Mouse (Mus musculus) MEL (cell line): ENCODE results near the gene Rabgap1l. TPM values are rescaled to one million over a fixed set of nuclear protein-coding genes. Genes with fewer than 3 reads are reported as not detected.

Source experiments
- DNase-seq: peaks from one replicate; pipeline ENCODE4 v3.0.0; 2011; ENCODE audit warnings: low read depth, low spot score
- H3K27ac ChIP-seq: 2 replicates; pipeline ENCODE4 v1.5.1; 2012; ENCODE audit warnings: low read depth, mild to moderate bottlenecking, control low read depth, low read length, moderate library complexity; ENCODE audit not compliant: control insufficient read depth
- H3K27me3 ChIP-seq, 2 experiments: fragments of 150-350 bp in 1 of 2; sonication (generic) in 1 of 2; 2 replicates each; pipeline ENCODE4 v1.6.1; 2012; ENCODE audit warnings: low read length in 2 of 2, mild to moderate bottlenecking in 2 of 2, improper control_type of control experiment in 1 of 2, moderate library complexity in 1 of 2; ENCODE audit not compliant: insufficient read depth in 2 of 2, control insufficient read depth in 1 of 2
- H3K36me3 ChIP-seq, 2 experiments: 2 replicates each; pipeline ENCODE4 v1.6.1; 2012 to 2014; ENCODE audit warnings: low read length in 2 of 2, improper control_type of control experiment in 1 of 2, inconsistent platforms in 1 of 2, mild to moderate bottlenecking in 1 of 2; ENCODE audit not compliant: insufficient read depth in 2 of 2, control insufficient read depth in 1 of 2
- H3K4me1 ChIP-seq, 2 experiments: fragments of 150-350 bp in 1 of 2; sonication (generic) in 1 of 2; 2 replicates each; pipeline ENCODE4 v1.6.1; 2012; ENCODE audit warnings: low read length in 2 of 2, improper control_type of control experiment in 1 of 2, mild to moderate bottlenecking in 1 of 2; ENCODE audit not compliant: insufficient read depth in 2 of 2, control insufficient read depth in 1 of 2
- H3K4me3 ChIP-seq, 2 experiments: fragments of 150-350 bp in 1 of 2; sonication (generic) in 1 of 2; 2 replicates each; pipeline ENCODE4 v1.5.1; 2012; ENCODE audit warnings: low read depth in 2 of 2, low read length in 2 of 2, mild to moderate bottlenecking in 2 of 2, moderate library complexity in 2 of 2, control low read depth in 1 of 2, improper control_type of control experiment in 1 of 2; ENCODE audit not compliant: control insufficient read depth in 1 of 2, insufficient read depth in 1 of 2
- H3K79me2 ChIP-seq: 2 replicates; pipeline ENCODE4 v1.6.1; 2012; ENCODE audit warnings: mild to moderate bottlenecking, low read length, moderate library complexity; ENCODE audit not compliant: control insufficient read depth, poor library complexity, insufficient read depth
- H3K9ac ChIP-seq: 2 replicates; pipeline ENCODE4 v1.6.1; 2012; ENCODE audit warnings: low read depth, mild to moderate bottlenecking, control low read depth, low read length, moderate library complexity; ENCODE audit not compliant: control insufficient read depth, poor library complexity, severe bottlenecking
- H3K9me3 ChIP-seq: fragments of 150-350 bp; sonication (generic); replicated peaks from 2 replicates; pipeline ENCODE4 v1.6.1; 2012; ENCODE audit warnings: mild to moderate bottlenecking, low read length, improper control_type of control experiment, moderate library complexity; ENCODE audit not compliant: insufficient read depth
- BHLHE40 ChIP-seq: IDR thresholded peaks from 2 replicates; pipeline ENCODE4 v1.6.1; 2012; ENCODE audit warnings: low read depth, mild to moderate bottlenecking, inconsistent platforms, low read length, improper control_type of control experiment, borderline replicate concordance
- CHD1 ChIP-seq: IDR thresholded peaks from 2 replicates; pipeline ENCODE4 v1.6.1; 2012; ENCODE audit warnings: low read depth, mild to moderate bottlenecking, inconsistent platforms, low read length, improper control_type of control experiment
- CHD2 ChIP-seq: IDR thresholded peaks from 2 replicates; pipeline ENCODE4 v1.6.1; 2011; ENCODE audit warnings: low read length, improper control_type of control experiment
- CTCF ChIP-seq, 3 experiments: IDR thresholded peaks in 2 of 3; conservative IDR thresholded peaks in 1 of 3; 2 replicates each; pipeline ENCODE4 v1.5.1; 2011 to 2012; ENCODE audit warnings: low read length in 3 of 3, low read depth in 2 of 3, mild to moderate bottlenecking in 2 of 3, improper control_type of control experiment in 1 of 3, inconsistent platforms in 1 of 3, mixed read lengths in 1 of 3, moderate library complexity in 1 of 3; ENCODE audit not compliant: control insufficient read depth in 1 of 3, insufficient read depth in 1 of 3, poor library complexity in 1 of 3, severe bottlenecking in 1 of 3
- E2F4 ChIP-seq: IDR thresholded peaks from 2 replicates; pipeline ENCODE4 v1.6.1; 2011; ENCODE audit warnings: low read depth, low read length, improper control_type of control experiment, borderline replicate concordance
- ELF1 ChIP-seq: IDR thresholded peaks from 2 replicates; pipeline ENCODE4 v1.6.1; 2014; ENCODE audit warnings: low read depth, mild to moderate bottlenecking, inconsistent platforms, low read length, improper control_type of control experiment, moderate library complexity
- EP300 ChIP-seq, 2 experiments: IDR thresholded peaks; 2 replicates each; pipeline ENCODE4 v1.6.1; 2011; ENCODE audit warnings: improper control_type of control experiment in 2 of 2, low read length in 2 of 2, low read depth in 1 of 2, mild to moderate bottlenecking in 1 of 2
- ETS1 ChIP-seq: IDR thresholded peaks from 2 replicates; pipeline ENCODE4 v1.6.1; 2012; ENCODE audit warnings: low read depth, mild to moderate bottlenecking, inconsistent platforms, low read length, improper control_type of control experiment, moderate library complexity
- GABPA ChIP-seq: IDR thresholded peaks from 2 replicates; pipeline ENCODE4 v1.6.1; 2012; ENCODE audit warnings: low read depth, mild to moderate bottlenecking, inconsistent platforms, low read length, improper control_type of control experiment, moderate library complexity
- GATA1 ChIP-seq: IDR thresholded peaks from 2 replicates; pipeline ENCODE4 v1.6.1; 2011; ENCODE audit warnings: low read depth, low read length, improper control_type of control experiment
- HCFC1 ChIP-seq: IDR thresholded peaks from 2 replicates; pipeline ENCODE4 v1.6.1; 2012; ENCODE audit warnings: low read depth, mild to moderate bottlenecking, inconsistent platforms, low read length, improper control_type of control experiment, moderate library complexity
- KAT2A ChIP-seq: conservative IDR thresholded peaks from 2 replicates; pipeline ENCODE4 v1.6.1; 2012; ENCODE audit warnings: low read depth, low read length, improper control_type of control experiment, inconsistent platforms
- MAFK ChIP-seq: IDR thresholded peaks from 2 replicates; pipeline ENCODE4 v1.6.1; 2011; ENCODE audit warnings: low read depth, mild to moderate bottlenecking, low read length, improper control_type of control experiment, borderline replicate concordance
- MAZ ChIP-seq: IDR thresholded peaks from 2 replicates; pipeline ENCODE4 v1.6.1; 2012; ENCODE audit warnings: low read depth, mild to moderate bottlenecking, inconsistent platforms, low read length, improper control_type of control experiment
- MXI1 ChIP-seq: IDR thresholded peaks from 2 replicates; pipeline ENCODE4 v1.6.1; 2011; ENCODE audit warnings: mild to moderate bottlenecking, low read depth, low read length, improper control_type of control experiment
- NRF1 ChIP-seq: IDR thresholded peaks from 2 replicates; pipeline ENCODE4 v1.6.1; 2014; ENCODE audit warnings: low read depth, mild to moderate bottlenecking, inconsistent platforms, low read length, improper control_type of control experiment, moderate library complexity; ENCODE audit not compliant: poor library complexity, insufficient read depth, severe bottlenecking
- RAD21 ChIP-seq: IDR thresholded peaks from 2 replicates; pipeline ENCODE4 v1.6.1; 2011; ENCODE audit warnings: mild to moderate bottlenecking, low read depth, low read length, improper control_type of control experiment
- RCOR1 ChIP-seq: IDR thresholded peaks from 2 replicates; pipeline ENCODE4 v1.6.1; 2012; ENCODE audit warnings: low read depth, mild to moderate bottlenecking, inconsistent platforms, low read length, improper control_type of control experiment
- SIN3A ChIP-seq: IDR thresholded peaks from 2 replicates; pipeline ENCODE4 v1.6.1; 2012; ENCODE audit warnings: low read length, improper control_type of control experiment, inconsistent platforms
- TBP ChIP-seq: IDR thresholded peaks from 2 replicates; pipeline ENCODE4 v1.8.0; 2011; ENCODE audit warnings: low read depth, low read length, improper control_type of control experiment
- TCF12 ChIP-seq: IDR thresholded peaks from 2 replicates; pipeline ENCODE4 v1.6.1; 2014; ENCODE audit warnings: low read depth, mild to moderate bottlenecking, inconsistent platforms, low read length, improper control_type of control experiment, moderate library complexity
- USF1 ChIP-seq: IDR thresholded peaks from 2 replicates; pipeline ENCODE4 v1.6.1; 2014; ENCODE audit warnings: low read depth, mild to moderate bottlenecking, inconsistent platforms, low read length, improper control_type of control experiment, moderate library complexity
- USF2 ChIP-seq, 2 experiments: IDR thresholded peaks; 2 replicates each; pipeline ENCODE4 v1.6.1; 2011 to 2012; ENCODE audit warnings: improper control_type of control experiment in 2 of 2, low read length in 2 of 2, borderline replicate concordance in 1 of 2, inconsistent platforms in 1 of 2, low read depth in 1 of 2, mild to moderate bottlenecking in 1 of 2; ENCODE audit not compliant: insufficient read depth in 1 of 2
- ZNF384 ChIP-seq: IDR thresholded peaks from 2 replicates; pipeline ENCODE4 v1.6.1; 2012; ENCODE audit warnings: low read depth, mild to moderate bottlenecking, inconsistent platforms, low read length, improper control_type of control experiment
- polyA plus RNA-seq, 2 experiments: library from polyadenylated mRNA; stranded (reverse) in 1 of 2; unstranded in 1 of 2; fragments of >175 nt in 1 of 2; fragments of >200 nt in 1 of 2; gene quantifications; 2 replicates each; pipeline versions ENCODE4 v1.2.1 to v1.2.4; 2012; ENCODE audit warnings: low replicate concordance in 2 of 2, low read depth in 1 of 2; ENCODE audit not compliant: insufficient read length in 2 of 2, insufficient read depth in 1 of 2, missing spikeins in 1 of 2
- total RNA-seq: library from RNA; depleted of rRNA; stranded (reverse); fragments of 300-350 nt; gene quantifications from 2 replicates; pipeline ENCODE4 v1.2.3, GENCODE M21; 2012

Gene Rabgap1l
- total and polyA plus RNA-seq, 3 experiments = 24.1 to 26.2 TPM; not detected in 1

- TF ChIP-seq CTCF (IDR thresholded peaks at IDR 0.05 in 2 of 3, conservative IDR thresholded peaks at IDR 0.05 in 1 of 3; ENCODE audit: control insufficient read depth in 1 of 3, insufficient read depth in 1 of 3, low read depth in 2 of 3, low read length in 3 of 3, poor library complexity in 1 of 3, severe bottlenecking in 1 of 3) (no peak), ELF1 (no peak), RCOR1 (0 out of 2 replicates have a peak, but pooled peaks have one; percentile 33), MAFK (0 out of 2 replicates have a peak, but pooled peaks have one; percentile 32), USF1 (0 out of 2 replicates have a peak, but pooled peaks have one; percentile 12), ZNF384 (no peak), MAZ (peak; percentile 75; the same call in 1 of the 2 replicates), EP300 (IDR thresholded peaks at IDR 0.05; ENCODE audit: low read depth in 1 of 2, low read length in 2 of 2) (peak; percentile 74 to 79), TCF12 (peak; percentile 78), SIN3A (peak; percentile 81), RAD21 (no peak), NRF1 (no peak), GATA1 (peak; percentile 85), MXI1 (0 out of 2 replicates have a peak, but pooled peaks have one; percentile 16), HCFC1 (peak; percentile 39; the same call in 1 of the 2 replicates), ETS1 (peak; percentile 96), GABPA (no peak), BHLHE40 (0 out of 2 replicates have a peak, but pooled peaks have one; percentile 31), E2F4 (no peak)
- no peaks in the 10 kb centered on the region for H3K27me3 ChIP-seq
- peaks cover 0 to 31% of the 10 kb centered on the region in 2 experiments; a peak in 2 of 4 replicates for H3K36me3 ChIP-seq
- 0 out of 2 replicates have a peak overlapping the region, but pooled peaks have one; percentile 8 for H3K9ac ChIP-seq
- DNase-seq = peak; percentile 45
- peak overlapping the region; percentile 33; the same call in 1 of the 2 replicates for H3K27ac ChIP-seq
- H3K4me1 ChIP-seq = peaks cover 18 to 21% of the 10 kb centered on the region in 2 experiments
- no peak overlapping the region for H3K4me3 ChIP-seq
- no peaks in the 10 kb centered on the region for H3K9me3 ChIP-seq
- H3K79me2 ChIP-seq = no peaks in the 10 kb centered on the region
Observed at GRCm38 (mm10) chr1:160325542-160325941, 467.5 kb downstream of the Rabgap1l start.

- Histone ChIP-seq H3K9ac (no peak overlapping the region), H3K79me2 (no peaks in the 10 kb centered on the region), H3K36me3 (peaks cover 0 to 15% of the 10 kb centered on the region in 2 experiments; a peak in 2 of 4 replicates), H3K27me3 (no peaks in the 10 kb centered on the region), H3K4me1 (peaks cover 11 to 13% of the 10 kb centered on the region in 2 experiments), H3K9me3 (no peaks in the 10 kb centered on the region), H3K4me3 (no peak overlapping the region), H3K27ac (no peak overlapping the region)
- TF ChIP-seq KAT2A (no peak), CHD1 (no peak), TBP (no peak), MAZ (no peak), CHD2 (no peak), USF2 (IDR thresholded peaks at IDR 0.05; ENCODE audit: borderline replicate concordance in 1 of 2, insufficient read depth in 1 of 2, low read depth in 1 of 2, low read length in 2 of 2) (no peak)
- DNase-seq = no peak
Observed at GRCm38 (mm10) chr1:160320690-160321089, 472.3 kb downstream of the Rabgap1l start.
